Mouse (Mus musculus) limb, embryonic 14.5 days (tissue): ENCODE data around the gene Zcchc9. TPM values are rescaled to one million over a fixed set of nuclear protein-coding genes. Genes with fewer than 3 reads are reported as not detected.
A peak's percentile ranks its signal among the peaks of the same experiment; 100 is the strongest.

Experiments
- ATAC-seq: fragments of 200-750 bp; cut with Nextera tagmentation; 2 replicates; pipeline ENCODE4 v1.8.0; 2017; ENCODE audit warnings: low read depth, moderate number of reproducible peaks, moderate TSS enrichment; ENCODE audit not compliant: low FRiP score
- DNase-seq: peaks from one replicate; pipeline ENCODE4 v3.0.0-alpha.2; 2015; ENCODE audit warnings: low spot score
- H3K27ac ChIP-seq: fragments of 300-500 bp; sonication (generic); replicated peaks from 2 replicates; pipeline ENCODE4 v1.5.1; 2014; ENCODE audit warnings: low read depth, mild to moderate bottlenecking, low read length, moderate library complexity, mixed read lengths
- H3K27me3 ChIP-seq: fragments of 300-500 bp; sonication (generic); 2 replicates; pipeline ENCODE4 v1.6.1; 2014; ENCODE audit warnings: low read length, mixed read lengths; ENCODE audit not compliant: control insufficient read depth, insufficient read depth
- H3K36me3 ChIP-seq: fragments of 300-500 bp; sonication (generic); 2 replicates; pipeline ENCODE4 v1.6.1; 2014; ENCODE audit warnings: mild to moderate bottlenecking, low read length, moderate library complexity, mixed read lengths; ENCODE audit not compliant: control insufficient read depth, insufficient read depth
- H3K4me1 ChIP-seq: fragments of 300-500 bp; sonication (generic); 2 replicates; pipeline ENCODE4 v1.6.1; 2014; ENCODE audit warnings: antibody characterized with exemption, low read length, mixed read lengths; ENCODE audit not compliant: control insufficient read depth, insufficient read depth
- H3K4me2 ChIP-seq: fragments of 300-500 bp; sonication (generic); replicated peaks from 2 replicates; pipeline ENCODE4 v1.6.1; 2014; ENCODE audit warnings: low read depth, mild to moderate bottlenecking, low read length, moderate library complexity; ENCODE audit not compliant: severe bottlenecking
- H3K4me3 ChIP-seq: fragments of 300-500 bp; sonication (generic); replicated peaks from 2 replicates; pipeline ENCODE4 v1.5.1; 2014; ENCODE audit warnings: low read length
- H3K9ac ChIP-seq: fragments of 300-500 bp; sonication (generic); 2 replicates; pipeline ENCODE4 v1.6.1; 2014; ENCODE audit warnings: mild to moderate bottlenecking, low read depth, low read length, moderate library complexity; ENCODE audit not compliant: severe bottlenecking
- H3K9me3 ChIP-seq: fragments of 300-500 bp; sonication (generic); 2 replicates; pipeline ENCODE4 v1.6.1; 2016; ENCODE audit warnings: low read length; ENCODE audit not compliant: control insufficient read depth
- POLR2A ChIP-seq: fragments of 200-500 bp; IDR thresholded peaks from 2 replicates; pipeline ENCODE4 v1.8.0; 2012; ENCODE audit warnings: inconsistent platforms, mild to moderate bottlenecking, moderate library complexity, borderline replicate concordance; ENCODE audit not compliant: insufficient read depth, insufficient read length; ENCODE audit errors: extremely low read depth
- WGBS: fragments of 180-500 bp; shearing (Covaris S2); extraction: QIAGEN DNeasy Blood & Tissue Kit; methylation state at CpG from one replicate; pipeline ENCODE4 v1.1.7; 2014; 5-methylcytosine and 5-hydroxymethylcytosine counted together
- polyA plus RNA-seq, 2 experiments: library from polyadenylated mRNA; depleted of rRNA in 1 of 2; stranded (reverse) in 1 of 2; unstranded in 1 of 2; fragments of >200 nt; fragmentation: Nextera tagmentation in 1 of 2; extraction: Ambion mirVana in 1 of 2; gene quantifications; 2 replicates each; pipeline versions ENCODE4 v1.2.1 to v1.2.3; 2012 to 2014

Zcchc9 gene
- polyA plus RNA-seq (2012; rRNA removed) (39.0 and 40.3 TPM in 2 replicates), polyA plus RNA-seq (2014; fragmentation: Nextera tagmentation; extraction: Ambion mirVana) (21.9 and 25.6 TPM in 2 replicates)

- ATAC-seq, result peak; percentile 98
- Histone ChIP-seq H3K36me3 (peaks cover 14% of the 10 kb centered on the region), H3K4me2 (peak within 1 kb of the TSS; percentile 54), H3K27me3 (no peaks in the 10 kb centered on the region), H3K9me3 (no peaks in the 10 kb centered on the region), H3K9ac (peak within 1 kb of the TSS; percentile 97), H3K27ac (peak within 1 kb of the TSS; percentile 96), H3K4me1 (no peaks in the 10 kb centered on the region), H3K4me3 (peak within 1 kb of the TSS; percentile 95)
- DNase-seq, result peak; percentile 92
- WGBS, result under 1% methylated on average over 38 of the region's 50 CpGs
- TF ChIP-seq POLR2A, result no peak
Measured at GRCm38 (mm10) chr13:91807155-91807839, at the start of gene Zcchc9. Zcchc9 (minus strand) TSS chr13:91807705.

DNA sequence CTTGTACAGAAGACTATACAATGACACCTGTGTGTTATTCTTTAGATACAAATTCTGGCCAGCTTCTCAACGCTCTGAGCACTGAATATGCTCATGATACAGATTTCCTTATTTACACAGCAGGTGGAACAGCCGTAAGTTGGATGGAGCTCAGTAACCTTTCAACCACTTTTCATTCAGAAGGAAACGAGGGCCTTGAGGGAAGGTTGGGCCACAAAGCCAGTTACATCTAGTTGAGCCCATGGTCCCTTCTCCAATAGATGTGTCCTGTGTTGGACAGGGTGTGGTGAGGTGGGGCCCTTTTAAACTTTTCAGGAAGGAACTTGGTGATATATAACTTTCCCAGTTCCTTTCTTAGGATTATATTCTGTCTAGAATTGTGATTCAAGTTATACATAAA, 46.9 kb upstream of the Zcchc9 start:
- ATAC-seq, result no peak
- H3K27ac ChIP-seq, result no peak overlapping the region
- no peaks in the 10 kb centered on the region for H3K9me3 ChIP-seq
- no peak for DNase-seq
- H3K4me2 ChIP-seq, result no peak overlapping the region
- no peaks in the 10 kb centered on the region for H3K4me1 ChIP-seq
- H3K36me3 ChIP-seq, result no peaks in the 10 kb centered on the region
- H3K4me3 ChIP-seq, result no peak overlapping the region
- H3K9ac ChIP-seq, result no peak overlapping the region
- WGBS, result 77% methylated on average over 3 of the region's 3 CpGs
- no peak for TF ChIP-seq POLR2A
- no peaks in the 10 kb centered on the region for H3K27me3 ChIP-seq

- ATAC-seq, result no peak
Measured at GRCm38 (mm10) chr13:91827876-91828275, 20.4 kb upstream of the Zcchc9 start.

GRCm38 (mm10) chr13:91826066-91826465, 18.6 kb upstream of the Zcchc9 start:
- no peak overlapping the region for H3K4me2 ChIP-seq
- H3K27ac ChIP-seq, result 0 out of 2 replicates have a peak overlapping the region, but pooled peaks have one; percentile 5
- H3K9ac ChIP-seq, result no peak overlapping the region
- DNase-seq (no peak), ATAC-seq (no peak)
- H3K9me3 ChIP-seq, result no peaks in the 10 kb centered on the region
- no peaks in the 10 kb centered on the region for H3K4me1 ChIP-seq
- no peak overlapping the region for H3K4me3 ChIP-seq
- TF ChIP-seq POLR2A, result no peak
- no peaks in the 10 kb centered on the region for H3K27me3 ChIP-seq
- H3K36me3 ChIP-seq, result no peaks in the 10 kb centered on the region
- 72% methylated on average over 2 of the region's 2 CpGs for WGBS

More at GRCm38 (mm10) chr13:91827876-91828275, 20.4 kb upstream of the Zcchc9 start:
- Histone ChIP-seq H3K4me3 (no peak overlapping the region), H3K27ac (no peak overlapping the region), H3K9ac (no peak overlapping the region), H3K36me3 (no peaks in the 10 kb centered on the region), H3K4me2 (no peak overlapping the region), H3K9me3 (no peaks in the 10 kb centered on the region), H3K4me1 (no peaks in the 10 kb centered on the region), H3K27me3 (no peaks in the 10 kb centered on the region)
- DNase-seq, result no peak
- no peak for TF ChIP-seq POLR2A

DNA sequence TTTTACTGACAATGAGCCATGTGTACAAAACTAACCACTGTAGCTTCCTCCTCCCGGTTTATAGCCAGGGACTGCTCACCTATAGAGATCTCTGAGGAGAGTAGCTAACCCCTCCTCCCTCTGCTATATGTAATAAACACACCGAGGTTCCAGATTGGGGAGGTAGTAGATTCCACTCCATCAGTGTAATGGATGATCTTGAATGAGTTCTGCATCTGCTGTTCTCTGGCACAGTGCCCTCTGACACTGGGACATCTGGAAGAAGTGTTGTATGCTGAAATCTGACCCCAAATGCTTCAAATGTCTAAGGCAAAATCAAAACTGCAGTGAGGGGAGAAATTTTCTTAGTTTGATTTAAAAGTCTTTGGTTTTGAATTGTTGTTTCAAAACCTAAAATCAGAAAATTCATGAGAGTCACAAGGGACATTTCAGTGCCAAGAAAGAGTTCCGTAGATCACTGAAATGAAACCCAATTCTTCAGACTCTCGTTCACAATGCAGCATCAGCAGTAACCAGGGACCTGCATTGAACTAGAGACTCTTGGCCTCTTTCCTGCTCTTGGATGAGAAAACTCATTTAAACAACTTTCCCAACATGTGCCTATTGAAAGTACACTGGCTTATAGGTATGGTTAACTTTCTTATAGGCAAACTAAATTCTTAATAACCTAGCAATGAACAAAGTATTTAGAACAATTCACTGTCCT, 17.5 kb upstream of the Zcchc9 start:
- Histone ChIP-seq H3K27me3 (no peaks in the 10 kb centered on the region), H3K36me3 (no peaks in the 10 kb centered on the region), H3K4me2 (no peak overlapping the region), H3K9me3 (no peaks in the 10 kb centered on the region), H3K4me3 (no peak overlapping the region), H3K27ac (no peak overlapping the region; the same call in 1 of the 2 replicates), H3K4me1 (no peaks in the 10 kb centered on the region), H3K9ac (no peak overlapping the region)
- 35% methylated on average over 4 of the region's 4 CpGs for WGBS
- peak; percentile 85 for DNase-seq
- TF ChIP-seq POLR2A, result no peak
- ATAC-seq, result peak; percentile 94
